Mouse (Mus musculus) CD4-positive naive resting alpha-beta T cell, adult 76 days (primary cell): Measurements from ENCODE around the gene Olfr360. TPM values are rescaled to one million over a fixed set of nuclear protein-coding genes. Genes with fewer than 3 reads are reported as not detected.

ENCODE experiments used
- total RNA-seq: library from RNA; stranded (reverse); gene quantifications from one replicate; pipeline ENCODE4 v1.2.4, GENCODE M21; 2023

The Olfr360 gene
- total RNA-seq: not detected

GRCm38 (mm10) chr2:37065446-37065845, at the start of gene Olfr360:
TSS of gene Olfr360 (plus strand) at chr2:37065746.

GRCm38 (mm10) chr2:37089190-37089589, 23.6 kb downstream of the Olfr360 start, which contains the start of gene Olfr361:
TSS of gene Olfr361 (minus strand) at chr2:37089290.

GRCm38 (mm10) chr2:37117810-37118209, 52.3 kb downstream of the Olfr360 start, which contains the start of gene Olfr362:
TSS of gene Olfr362 (minus strand) at chr2:37117910.

Other genes starting within 250 kb of the Olfr360 start
- not detected for gene Olfr3, start 248.7 kb upstream of the Olfr360 start, total RNA-seq
- not detected for gene Olfr350, start 219.4 kb upstream of the Olfr360 start, total RNA-seq
- gene Olfr351, start 203.1 kb upstream of the Olfr360 start, total RNA-seq: not detected
- not detected for gene Olfr352, start 197.3 kb upstream of the Olfr360 start, total RNA-seq
- not detected for gene Olfr353, start 172.8 kb upstream of the Olfr360 start, total RNA-seq
- not detected for gene Olfr354, start 160.1 kb upstream of the Olfr360 start, total RNA-seq
- gene Olfr355, start 136.8 kb upstream of the Olfr360 start, total RNA-seq: not detected
- gene Olfr356, start 128.6 kb upstream of the Olfr360 start, total RNA-seq: not detected
- gene Olfr357, start 71.9 kb upstream of the Olfr360 start, total RNA-seq: not detected
- not detected for gene Olfr358, start 56.4 kb upstream of the Olfr360 start, total RNA-seq
- gene Olfr361, start 23.5 kb downstream of the Olfr360 start, total RNA-seq: not detected
- gene Olfr362, start 52.2 kb downstream of the Olfr360 start, total RNA-seq: not detected
- not detected for gene Olfr364-ps1, start 73.6 kb downstream of the Olfr360 start, total RNA-seq
- not detected for gene Olfr365, start 122.5 kb downstream of the Olfr360 start, total RNA-seq
- not detected for gene Olfr366, start 145.8 kb downstream of the Olfr360 start, total RNA-seq